Mouse (Mus musculus) gastrocnemius, adult 2 months (tissue): ENCODE data around the gene Reps2. TPM values are rescaled to one million over a fixed set of nuclear protein-coding genes. Genes with fewer than 3 reads are reported as not detected.

ENCODE experiments used
- DNase-seq: peaks from one replicate; pipeline ENCODE4 v3.0.0; 2022
- H3K27ac ChIP-seq: fragments of 200-600 bp; 2 replicates; pipeline ENCODE4 v1.8.1; 2022; ENCODE audit warnings: mild to moderate bottlenecking
- H3K4me3 ChIP-seq: fragments of 200-600 bp; 2 replicates; pipeline ENCODE4 v1.8.1; 2022; ENCODE audit warnings: mild to moderate bottlenecking, moderate library complexity
- CTCF ChIP-seq: fragments of 200-600 bp; IDR thresholded peaks from 2 replicates; pipeline ENCODE4 v1.8.1; 2022; ENCODE audit warnings: antibody characterized with exemption, mild to moderate bottlenecking, moderate library complexity
- intact Hi-C: fragments of 180-260 bp; cut with DNase I; formaldehyde crosslinking; loops from one replicate; pipeline ENCODE4 v1.15.1; 2025
- total RNA-seq, 2 experiments: library from RNA; stranded (reverse); gene quantifications; 2 replicates each; pipeline ENCODE4 v1.2.3; 2021

Gene Reps2
- total RNA-seq, 2 experiments from 2014 or later: 0.92 to 0.95 TPM

GRCm38 (mm10) chrX:162443387-162443786, 200.1 kb downstream of the Reps2 start:
- intact Hi-C loops: no loop called here
- DNase-seq: no peak
- Histone ChIP-seq H3K4me3 (no peak overlapping the region), H3K27ac (no peak overlapping the region)
- TF ChIP-seq CTCF: no peak

- intact Hi-C loops: no loop called here
- H3K4me3 ChIP-seq: no peak overlapping the region
- H3K27ac ChIP-seq: no peak overlapping the region
- no peak for TF ChIP-seq CTCF
- no peak for DNase-seq
Measured at GRCm38 (mm10) chrX:162442970-162443369, 200.5 kb downstream of the Reps2 start.

DNA sequence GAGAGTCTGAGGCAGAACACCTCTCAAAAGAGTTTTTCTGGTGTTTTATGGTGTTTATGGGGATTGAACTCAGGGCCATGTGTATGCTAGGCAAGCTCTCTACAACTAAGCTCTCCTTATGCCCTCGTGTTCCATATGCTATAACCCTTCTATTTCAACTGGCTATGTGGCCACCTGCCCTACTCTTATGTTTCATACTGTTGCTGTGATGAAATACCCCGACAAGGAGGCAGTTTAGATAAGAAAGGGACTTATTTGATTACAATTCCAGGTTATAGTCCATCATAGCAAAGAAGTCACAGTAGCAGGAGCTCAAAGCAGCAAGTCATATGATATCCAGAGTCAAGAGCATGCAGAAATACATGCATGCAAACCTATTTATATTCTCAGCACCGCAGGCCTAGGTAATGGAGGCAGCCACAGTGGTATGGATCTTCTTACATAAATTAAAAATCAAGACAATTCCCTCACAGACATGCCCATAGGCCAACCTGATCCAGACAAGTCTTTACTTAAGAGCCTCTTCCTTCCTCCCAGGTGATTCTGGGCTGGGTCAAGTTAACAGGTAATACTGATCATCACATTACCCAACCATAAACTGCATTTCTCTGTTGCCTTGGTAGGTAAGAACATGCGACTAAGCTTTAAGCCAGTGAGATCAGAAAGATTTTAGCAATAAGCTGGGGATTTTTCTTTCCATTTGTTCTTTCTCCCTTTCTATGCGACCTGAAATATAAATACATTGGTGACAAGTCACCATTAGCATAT, 210.5 kb downstream of the Reps2 start:
- no peak overlapping the region for H3K27ac ChIP-seq
- DNase-seq: no peak
- no peak overlapping the region for H3K4me3 ChIP-seq
- no peak for TF ChIP-seq CTCF
- intact Hi-C loops: no loop called here

GRCm38 (mm10) chrX:162427698-162428097, 215.8 kb downstream of the Reps2 start:
- peak overlapping the region; percentile 25; the same call in 1 of the 2 replicates for H3K27ac ChIP-seq
- no peak for DNase-seq
- TF ChIP-seq CTCF: no peak
- intact Hi-C loops: no loop called here
- H3K4me3 ChIP-seq: no peak overlapping the region

GRCm38 (mm10) chrX:162419431-162419830, 224.0 kb downstream of the Reps2 start:
- intact Hi-C loops: no loop called here
- TF ChIP-seq CTCF: no peak
- DNase-seq: no peak

DNA sequence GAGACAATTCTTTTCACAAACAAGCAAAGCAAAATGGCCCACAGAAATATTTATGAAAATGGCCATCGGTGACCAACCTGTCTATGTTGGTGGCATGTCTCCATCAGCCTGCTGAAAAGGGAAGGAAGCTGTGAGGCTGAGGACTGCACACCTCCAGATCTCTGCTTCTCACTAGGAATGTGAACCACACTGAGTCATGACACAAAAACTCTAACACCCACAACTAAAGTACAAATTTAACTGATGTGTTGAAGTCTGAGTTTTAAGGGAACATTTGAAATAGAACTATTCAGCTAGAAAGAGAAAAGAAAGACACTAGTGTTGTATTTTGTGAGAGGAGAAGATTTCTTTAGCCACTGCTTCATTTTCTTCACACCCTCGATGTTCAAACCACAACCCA, 230.3 kb downstream of the Reps2 start:
- H3K27ac ChIP-seq: no peak overlapping the region
- H3K4me3 ChIP-seq: no peak overlapping the region
- TF ChIP-seq CTCF: no peak
- no peak for DNase-seq
- intact Hi-C loops: no loop called here

More at GRCm38 (mm10) chrX:162419431-162419830, 224.0 kb downstream of the Reps2 start:
- Histone ChIP-seq H3K4me3 (no peak overlapping the region), H3K27ac (no peak overlapping the region)

DNA sequence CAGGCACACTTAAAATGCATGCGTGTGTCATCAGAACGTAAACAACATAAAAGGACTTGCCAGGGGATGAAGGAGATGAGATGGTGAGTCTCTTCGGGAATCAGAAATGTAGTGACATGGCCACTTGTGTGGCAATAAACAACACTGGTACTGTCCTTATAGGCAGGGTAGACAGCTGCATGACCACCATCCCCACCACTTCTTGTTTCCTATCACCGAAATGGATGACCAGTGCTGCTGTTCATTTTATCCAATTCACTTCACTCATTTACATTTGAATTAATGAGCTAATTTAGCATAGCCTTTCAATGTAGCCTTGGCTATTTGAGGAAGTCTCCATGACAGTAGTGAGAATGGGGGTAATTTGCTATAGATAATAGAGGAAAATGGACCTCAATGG, 236.2 kb downstream of the Reps2 start:
- TF ChIP-seq CTCF: no peak
- DNase-seq: no peak
- intact Hi-C loops: no loop called here
- Histone ChIP-seq H3K4me3 (no peak overlapping the region), H3K27ac (no peak overlapping the region)

- Histone ChIP-seq H3K4me3 (no peak overlapping the region), H3K27ac (no peak overlapping the region)
- no peak for DNase-seq
- intact Hi-C loops: no loop called here
- TF ChIP-seq CTCF: no peak
Measured at GRCm38 (mm10) chrX:162402487-162402886, 241.0 kb downstream of the Reps2 start.

GRCm38 (mm10) chrX:162380730-162381129, 262.7 kb downstream of the Reps2 start:
- no peak overlapping the region for H3K27ac ChIP-seq
- H3K4me3 ChIP-seq: no peak overlapping the region
- TF ChIP-seq CTCF: no peak
- intact Hi-C loops: no loop called here
- DNase-seq: no peak

DNA sequence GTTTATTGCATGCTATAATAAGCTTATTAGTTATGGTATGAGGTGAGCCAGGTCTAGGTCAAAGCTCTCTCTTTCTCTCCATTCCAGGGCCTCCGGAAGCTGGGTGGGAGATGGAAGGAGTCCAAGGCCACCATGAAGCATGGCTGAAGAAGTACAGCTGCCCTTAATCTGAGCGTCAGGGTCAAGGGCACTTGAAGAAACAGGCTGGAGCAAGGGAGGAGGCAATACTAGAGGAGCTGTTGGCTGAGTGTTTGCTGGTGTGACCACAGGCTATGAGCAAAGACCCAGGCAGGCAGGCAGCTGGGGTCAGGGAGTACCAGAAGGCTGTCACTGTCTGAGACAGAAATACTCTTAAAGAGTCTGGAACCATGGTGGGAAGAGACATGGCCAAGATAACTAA, 280.2 kb downstream of the Reps2 start:
- no peak for TF ChIP-seq CTCF
- DNase-seq: no peak
- H3K27ac ChIP-seq: no peak overlapping the region
- H3K4me3 ChIP-seq: no peak overlapping the region
- intact Hi-C loops: no loop called here

Other genes with a start within 250 kb of the Reps2 start
- gene Rbbp7, start 116.8 kb upstream of the Reps2 start, total RNA-seq: 10 to 100 TPM; 82.1 to 91.2 TPM
- gene Txlng, start 185.8 kb upstream of the Reps2 start, total RNA-seq: 1 to 10 TPM; 8.1 to 8.9 TPM
- 10 to 100 TPM; 23.6 to 27.1 TPM for gene Syap1, start 244.8 kb upstream of the Reps2 start, total RNA-seq